Mouse (Mus musculus) stomach, postnatal 0 days (tissue): Measurements from ENCODE around the gene Sh3pxd2a. TPM values are rescaled to one million over a fixed set of nuclear protein-coding genes. Genes with fewer than 3 reads are reported as not detected.
A peak's percentile ranks its signal among the peaks of the same experiment; 100 is the strongest.

ENCODE experiments used
- ATAC-seq: fragments of 200-750 bp; cut with Nextera tagmentation; 2 replicates; pipeline ENCODE4 v1.8.0; 2017; ENCODE audit not compliant: low FRiP score, low TSS enrichment
- DNase-seq: peaks from one replicate; pipeline ENCODE4 v3.0.0-alpha.2; 2016; ENCODE audit warnings: low spot score
- H3K27ac ChIP-seq: fragments of 300-500 bp; sonication (generic); replicated peaks from 2 replicates; pipeline ENCODE4 v1.5.1; 2014; ENCODE audit warnings: mild to moderate bottlenecking, control low read depth
- H3K27me3 ChIP-seq: fragments of 300-500 bp; sonication (generic); 2 replicates; pipeline ENCODE4 v1.6.1; 2014; ENCODE audit warnings: low read length; ENCODE audit not compliant: control insufficient read depth, insufficient read depth
- H3K36me3 ChIP-seq: fragments of 300-500 bp; sonication (generic); 2 replicates; pipeline ENCODE4 v1.6.1; 2014; ENCODE audit warnings: low read length, mixed read lengths; ENCODE audit not compliant: control insufficient read depth, insufficient read depth
- H3K4me1 ChIP-seq: fragments of 300-500 bp; sonication (generic); replicated peaks from 2 replicates; pipeline ENCODE4 v1.6.1; 2014; ENCODE audit warnings: antibody characterized with exemption; ENCODE audit not compliant: control insufficient read depth, insufficient read depth
- H3K4me2 ChIP-seq: fragments of 300-500 bp; sonication (generic); replicated peaks from 2 replicates; pipeline ENCODE4 v1.6.1; 2014; ENCODE audit warnings: low read depth, mild to moderate bottlenecking, control low read depth, moderate library complexity
- H3K4me3 ChIP-seq: fragments of 300-500 bp; sonication (generic); 2 replicates; pipeline ENCODE4 v1.5.1; 2014; ENCODE audit warnings: low read depth, low read length, control low read depth
- H3K9ac ChIP-seq: fragments of 300-500 bp; sonication (generic); 2 replicates; pipeline ENCODE4 v1.6.1; 2014; ENCODE audit warnings: mild to moderate bottlenecking, low read length, control low read depth, mixed read lengths
- H3K9me3 ChIP-seq: fragments of 300-500 bp; sonication (generic); 2 replicates; pipeline ENCODE4 v1.6.1; 2016; ENCODE audit warnings: low read length; ENCODE audit not compliant: control insufficient read depth
- CTCF ChIP-seq: IDR thresholded peaks from 2 replicates; pipeline ENCODE4 v1.5.1; 2016; ENCODE audit warnings: antibody characterized with exemption, low read depth, mild to moderate bottlenecking, moderate library complexity
- EP300 ChIP-seq: optimal IDR thresholded peaks from 2 replicates; pipeline ENCODE3; 2016; ENCODE audit warnings: antibody characterized with exemption
- WGBS: fragments of 180-500 bp; shearing (Covaris S2); extraction: QIAGEN DNeasy Blood & Tissue Kit; methylation state at CpG from one replicate; pipeline ENCODE4 v1.1.7; 2014; 5-methylcytosine and 5-hydroxymethylcytosine counted together
- polyA plus RNA-seq: library from polyadenylated mRNA; unstranded; fragments of >200 nt; fragmentation: Nextera tagmentation; extraction: Ambion mirVana; gene quantifications from 2 replicates; pipeline ENCODE4 v1.2.1, GENCODE M21; 2015

Sh3pxd2a gene
- polyA plus RNA-seq, 1 experiment from 2014 or later, result 3.7 TPM

DNA sequence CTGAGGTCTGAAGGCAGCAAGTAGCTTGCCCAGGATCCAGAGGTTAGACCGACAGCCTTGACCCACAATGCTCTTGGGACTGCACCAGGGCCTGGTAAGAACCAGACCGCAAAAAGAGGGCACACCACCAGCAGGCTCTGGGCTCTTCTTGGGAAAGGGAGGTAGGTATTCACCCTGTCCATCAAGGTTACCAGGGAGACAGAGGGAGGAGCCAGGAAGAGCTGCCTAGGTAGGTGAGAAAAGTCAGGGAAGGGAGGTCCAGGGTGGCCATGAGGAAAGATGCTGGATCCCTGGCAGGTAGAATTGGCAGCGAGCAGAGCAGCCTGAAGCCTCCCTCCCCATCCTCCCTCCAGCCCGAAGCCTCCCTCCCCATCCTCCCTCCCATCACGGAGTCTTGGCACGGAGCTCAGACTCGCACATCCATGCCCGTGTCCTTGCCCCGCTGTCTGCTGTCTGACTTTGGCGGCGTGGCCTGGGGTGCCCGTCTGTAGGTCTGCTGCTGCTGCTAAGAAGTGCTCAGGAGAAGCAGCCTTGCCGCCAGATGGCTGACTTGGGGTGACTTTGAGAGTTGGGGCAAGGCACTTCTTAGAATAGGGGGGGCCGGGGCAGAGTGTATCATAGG is 115.7 kb downstream of the Sh3pxd2a start:
- Histone ChIP-seq H3K4me2 (no peak overlapping the region), H3K9ac (no peak overlapping the region), H3K9me3 (no peaks in the 10 kb centered on the region), H3K36me3 (no peaks in the 10 kb centered on the region), H3K4me3 (no peak overlapping the region), H3K4me1 (0 out of 2 replicates have a peak, but pooled peaks cover 2% of the 10 kb centered on the region), H3K27me3 (no peaks in the 10 kb centered on the region), H3K27ac (no peak overlapping the region)
- TF ChIP-seq EP300, result no peak
- TF ChIP-seq CTCF, result 0 out of 2 replicates have a peak, but pooled peaks have one; percentile 2
- ATAC-seq (peak; percentile 13; the same call in 1 of the 2 replicates), DNase-seq (no peak)
- 75% methylated on average over 14 of the region's 14 CpGs for WGBS

DNA sequence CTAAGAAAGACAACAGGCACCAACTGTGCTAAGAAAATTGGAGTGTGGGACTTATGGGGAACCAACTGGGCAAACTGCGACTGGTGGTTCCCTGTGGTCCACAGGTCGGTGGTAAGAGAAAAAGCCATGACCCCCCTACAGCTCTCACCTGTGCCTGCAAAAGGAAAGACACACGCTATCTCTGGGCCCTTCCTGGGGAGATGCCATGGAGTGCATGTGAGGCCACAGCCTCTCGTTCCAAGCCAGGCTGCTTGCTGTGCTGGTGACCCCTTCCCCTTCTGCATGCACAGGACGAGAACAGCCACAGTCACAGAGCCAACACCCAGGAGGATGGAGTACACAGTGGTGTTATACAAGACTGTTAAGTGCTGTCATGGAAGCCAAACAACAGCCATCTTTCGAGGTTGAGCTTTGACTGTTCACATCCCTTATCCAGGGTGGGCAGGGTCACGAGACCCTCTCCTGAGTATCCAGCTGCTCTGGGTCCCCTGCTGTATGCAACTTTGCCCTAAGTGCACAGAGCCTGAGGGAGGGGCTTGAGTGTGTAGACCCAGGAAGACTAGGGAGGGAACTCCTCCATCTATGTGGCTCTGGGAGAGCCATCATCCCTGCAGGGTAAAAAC is 117.1 kb downstream of the Sh3pxd2a start:
- H3K9ac ChIP-seq, result no peak overlapping the region
- no peaks in the 10 kb centered on the region for H3K9me3 ChIP-seq
- no peaks in the 10 kb centered on the region for H3K36me3 ChIP-seq
- no peak for TF ChIP-seq CTCF
- no peak for TF ChIP-seq EP300
- H3K4me1 ChIP-seq, result 0 out of 2 replicates have a peak, but pooled peaks cover 6% of the 10 kb centered on the region
- no peak overlapping the region for H3K4me3 ChIP-seq
- H3K27ac ChIP-seq, result no peak overlapping the region
- 78% methylated on average over 7 of the region's 7 CpGs for WGBS
- no peak for DNase-seq
- H3K27me3 ChIP-seq, result no peaks in the 10 kb centered on the region
- H3K4me2 ChIP-seq, result no peak overlapping the region
- no peak for ATAC-seq

DNA sequence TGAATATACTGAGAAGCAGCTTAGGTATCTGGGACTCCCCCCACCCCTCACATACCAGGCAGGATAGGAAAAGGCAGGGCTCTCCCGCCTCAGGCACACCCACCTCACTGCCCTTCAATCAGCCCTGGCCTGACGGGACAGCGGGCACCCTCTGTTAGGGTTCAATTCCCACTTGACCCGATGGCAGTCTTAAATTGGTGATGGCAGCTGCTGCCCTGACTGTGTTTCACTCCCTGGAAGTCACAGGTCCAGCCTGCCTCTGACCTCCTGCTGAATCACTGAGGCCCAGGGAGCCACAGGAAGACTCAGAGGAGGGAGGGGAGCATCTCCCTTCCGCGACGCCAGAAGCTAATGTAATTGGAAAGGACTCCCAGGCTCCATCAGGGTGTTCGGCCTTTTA is 117.6 kb downstream of the Sh3pxd2a start:
- 67% methylated on average over 8 of the region's 8 CpGs for WGBS
- no peaks in the 10 kb centered on the region for H3K9me3 ChIP-seq
- H3K27ac ChIP-seq, result 0 out of 2 replicates have a peak overlapping the region, but pooled peaks have one; percentile 8
- H3K27me3 ChIP-seq, result no peaks in the 10 kb centered on the region
- no peak overlapping the region for H3K9ac ChIP-seq
- no peak for DNase-seq
- H3K4me1 ChIP-seq, result 0 out of 2 replicates have a peak, but pooled peaks cover 6% of the 10 kb centered on the region
- H3K4me3 ChIP-seq, result no peak overlapping the region
- no peak for TF ChIP-seq CTCF
- no peak for TF ChIP-seq EP300
- H3K36me3 ChIP-seq, result no peaks in the 10 kb centered on the region
- no peak overlapping the region for H3K4me2 ChIP-seq
- ATAC-seq, result no peak

DNA sequence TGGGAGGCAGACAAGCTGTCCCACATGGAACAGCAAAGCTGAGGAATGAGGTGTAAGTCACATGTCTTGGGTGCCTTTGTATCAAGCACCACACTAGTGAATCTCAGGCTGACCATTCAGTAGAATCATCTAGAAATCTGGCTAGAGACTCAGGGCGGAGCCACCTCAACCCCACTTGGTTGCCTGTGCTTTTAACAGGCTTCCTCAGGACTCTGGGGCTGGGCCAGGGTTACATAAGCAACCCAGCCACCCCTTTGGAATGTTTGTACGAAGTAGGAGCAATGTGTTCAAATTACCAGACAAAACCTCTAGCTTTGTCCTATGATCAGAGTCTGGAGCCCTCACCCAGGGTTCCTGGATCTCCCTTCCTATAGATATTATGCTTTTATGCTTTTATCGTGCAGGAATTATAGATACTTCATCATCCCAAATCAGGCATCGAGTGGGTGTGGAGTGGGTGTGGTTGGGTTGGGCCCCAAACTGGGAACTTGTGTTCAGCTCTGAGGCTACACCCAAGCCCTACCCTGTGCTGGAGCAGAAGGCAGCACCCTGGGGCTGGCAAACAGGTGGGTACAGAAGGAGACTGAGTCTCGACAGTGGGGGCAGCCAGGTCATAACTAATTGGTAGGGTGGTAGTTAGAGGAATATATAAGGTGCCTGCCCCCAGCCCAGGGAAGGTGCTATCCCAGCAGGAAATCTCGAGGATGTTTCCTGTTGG is 118.2 kb downstream of the Sh3pxd2a start:
- 40% methylated on average over 6 of the region's 6 CpGs for WGBS
- no peaks in the 10 kb centered on the region for H3K9me3 ChIP-seq
- ATAC-seq, result no peak
- no peaks in the 10 kb centered on the region for H3K36me3 ChIP-seq
- H3K27ac ChIP-seq, result 0 out of 2 replicates have a peak overlapping the region, but pooled peaks have one; percentile 8
- no peaks in the 10 kb centered on the region for H3K27me3 ChIP-seq
- H3K9ac ChIP-seq, result no peak overlapping the region
- H3K4me1 ChIP-seq, result 0 out of 2 replicates have a peak, but pooled peaks cover 6% of the 10 kb centered on the region
- H3K4me2 ChIP-seq, result no peak overlapping the region
- H3K4me3 ChIP-seq, result no peak overlapping the region
- TF ChIP-seq EP300, result no peak
- TF ChIP-seq CTCF, result no peak
- DNase-seq, result no peak

DNA sequence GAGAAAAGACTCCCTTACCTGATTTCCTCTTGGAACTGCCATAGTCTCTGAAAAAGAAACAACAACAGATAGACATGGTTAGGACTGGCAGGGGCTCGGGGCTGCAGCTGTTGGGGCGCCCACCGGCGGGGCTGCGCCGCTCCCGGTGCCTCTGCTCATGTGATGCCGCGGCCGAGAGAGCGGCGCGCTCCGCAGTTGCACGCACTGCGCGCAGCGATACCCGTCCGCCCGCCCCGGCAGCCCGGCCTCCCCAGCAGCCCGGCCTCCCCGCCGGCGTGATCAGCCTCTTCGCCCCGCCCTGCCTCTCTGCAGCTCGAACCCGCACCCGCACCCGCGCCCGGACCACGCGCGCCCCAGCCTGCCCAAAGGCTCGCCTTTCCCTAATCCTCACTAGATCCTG is 120.8 kb downstream of the Sh3pxd2a start:
- peak; percentile 53 for DNase-seq
- TF ChIP-seq CTCF, result no peak; the same call in 1 of the 2 replicates
- no peak for TF ChIP-seq EP300
- peak overlapping the region; percentile 69 for H3K4me2 ChIP-seq
- H3K9me3 ChIP-seq, result no peaks in the 10 kb centered on the region
- peak overlapping the region; percentile 38 for H3K4me3 ChIP-seq
- no peak overlapping the region for H3K27ac ChIP-seq
- H3K36me3 ChIP-seq, result no peaks in the 10 kb centered on the region
- ATAC-seq, result peak; percentile 40; the same call in 1 of the 2 replicates
- peaks cover 12% of the 10 kb centered on the region; the same call in 1 of the 2 replicates for H3K4me1 ChIP-seq
- H3K9ac ChIP-seq, result peak overlapping the region; percentile 35; the same call in 1 of the 2 replicates
- 3% methylated on average over 33 of the region's 39 CpGs for WGBS
- no peaks in the 10 kb centered on the region for H3K27me3 ChIP-seq
